Mouse (Mus musculus) embryo, embryonic 10 days (tissue): ENCODE results near the gene Pcbp3.

ENCODE experiments used
- DNase-seq: peaks from one replicate; pipeline ENCODE4 v3.0.0-alpha.2; 2015; ENCODE audit warnings: low spot score

Gene Pcbp3

GRCm38 (mm10) chr10:76729631-76730620 is 231.8 kb downstream of the Pcbp3 start:
- DNase-seq: no peak

- DNase-seq: peak; percentile 87
Measured at GRCm38 (mm10) chr10:76728369-76728768, 233.3 kb downstream of the Pcbp3 start.

GRCm38 (mm10) chr10:76727301-76727700 is 234.4 kb downstream of the Pcbp3 start:
- DNase-seq: no peak

- no peak for DNase-seq
Measured at GRCm38 (mm10) chr10:76726866-76727265, 234.8 kb downstream of the Pcbp3 start.

GRCm38 (mm10) chr10:76725682-76726285 is 235.9 kb downstream of the Pcbp3 start, which contains the start of gene Col6a1:
Gene Col6a1, minus strand, starts transcription at chr10:76726168.
- peak; percentile 45 for DNase-seq

GRCm38 (mm10) chr10:76725097-76725496 is 236.6 kb downstream of the Pcbp3 start:
- no peak for DNase-seq

- DNase-seq: no peak
Measured at GRCm38 (mm10) chr10:76724231-76724736, 237.4 kb downstream of the Pcbp3 start.

GRCm38 (mm10) chr10:76722751-76723450 is 238.8 kb downstream of the Pcbp3 start:
- no peak for DNase-seq

GRCm38 (mm10) chr10:76721746-76722145 is 239.9 kb downstream of the Pcbp3 start:
- DNase-seq: no peak

- DNase-seq: no peak
Measured at GRCm38 (mm10) chr10:76721216-76721615, 240.5 kb downstream of the Pcbp3 start.

- no peak for DNase-seq
Measured at GRCm38 (mm10) chr10:76717631-76718030, 244.1 kb downstream of the Pcbp3 start.

GRCm38 (mm10) chr10:76717026-76717425 is 244.7 kb downstream of the Pcbp3 start:
- no peak for DNase-seq

GRCm38 (mm10) chr10:76714303-76714702 is 247.4 kb downstream of the Pcbp3 start:
- no peak for DNase-seq

GRCm38 (mm10) chr10:76712500-76712899 is 249.2 kb downstream of the Pcbp3 start:
- DNase-seq: no peak
